Comparison of ENCODE assay signal across 8 mouse cellular contexts in genomic region chr17:5841943-5842273, GRCm38 (mm10). TPM values are rescaled to one million over a fixed set of nuclear protein-coding genes. Genes with fewer than 3 reads are reported as not detected.
DNase-seq lines count a peak whose midpoint lies in the region; ATAC-seq and TF ChIP-seq lines count a peak whose summit lies in the region.

No protein-coding gene starts in this region.

- 0 out of 2 replicates have a peak, but pooled peaks cover under 1% of the 10 kb centered on the region for H3K9me3 ChIP-seq in embryonic facial prominence, embryonic 10.5 days
- no peaks in the 10 kb centered on the region for H3K9me3 ChIP-seq in intestine, embryonic 15.5 days
- no peaks in the 10 kb centered on the region for H3K9me3 ChIP-seq in neural tube, embryonic 13.5 days

- no peak for ATAC-seq in intestine, embryonic 15.5 days
- no peak for ATAC-seq in neural tube, embryonic 13.5 days (ENCODE audit: low read depth)

- H3K27ac ChIP-seq in embryonic facial prominence, embryonic 10.5 days (replicated peaks): peak overlapping the region; percentile 100
- H3K27ac ChIP-seq in intestine, embryonic 15.5 days: peak overlapping the region; percentile 99
- peak overlapping the region; percentile 94 for H3K27ac ChIP-seq in neural tube, embryonic 13.5 days (replicated peaks)

- no peaks in the 10 kb centered on the region; the same call in 1 of the 2 replicates for H3K4me1 ChIP-seq in lung, adult 2 months (ENCODE audit: control insufficient read depth, insufficient read depth, low read length)
- peaks cover 62% of the 10 kb centered on the region for H3K4me1 ChIP-seq in embryonic facial prominence, embryonic 10.5 days
- H3K4me1 ChIP-seq in intestine, embryonic 15.5 days (replicated peaks): peaks cover 15% of the 10 kb centered on the region
- peaks cover 25% of the 10 kb centered on the region for H3K4me1 ChIP-seq in neural tube, embryonic 13.5 days (replicated peaks)

- peak overlapping the region; percentile 97 for H3K9ac ChIP-seq in intestine, embryonic 15.5 days
- peak overlapping the region; percentile 92 for H3K9ac ChIP-seq in neural tube, embryonic 13.5 days

- H3K4me2 ChIP-seq in intestine, embryonic 15.5 days (replicated peaks): peak overlapping the region; percentile 79
- H3K4me2 ChIP-seq in neural tube, embryonic 13.5 days: peak overlapping the region; percentile 71

- H3K36me3 ChIP-seq in embryonic facial prominence, embryonic 10.5 days (replicated peaks): no peaks in the 10 kb centered on the region
- no peaks in the 10 kb centered on the region for H3K36me3 ChIP-seq in intestine, embryonic 15.5 days
- H3K36me3 ChIP-seq in neural tube, embryonic 13.5 days: no peaks in the 10 kb centered on the region

- no peak for TF ChIP-seq CTCF in lung, adult 2 months (IDR thresholded peaks at IDR 0.05; ENCODE audit: insufficient read depth, low read length)

- TF ChIP-seq POLR2A in lung, adult 2 months (IDR thresholded peaks at IDR 0.05; ENCODE audit: borderline replicate concordance, extremely low read depth, low read depth, low read length): no peak

- no peaks in the 10 kb centered on the region for H3K27me3 ChIP-seq in embryonic facial prominence, embryonic 10.5 days (replicated peaks; ENCODE audit: low read depth, poor library complexity, severe bottlenecking)
- H3K27me3 ChIP-seq in intestine, embryonic 15.5 days (replicated peaks): no peaks in the 10 kb centered on the region
- H3K27me3 ChIP-seq in neural tube, embryonic 13.5 days: no peaks in the 10 kb centered on the region

- H3K4me3 ChIP-seq in lung, adult 2 months (replicated peaks; ENCODE audit: extremely low read depth, low read depth, low read length): peak overlapping the region; percentile 91
- H3K4me3 ChIP-seq in embryonic facial prominence, embryonic 10.5 days: peak overlapping the region; percentile 87
- H3K4me3 ChIP-seq in intestine, embryonic 15.5 days (replicated peaks): peak overlapping the region; percentile 94
- H3K4me3 ChIP-seq in neural tube, embryonic 13.5 days: peak overlapping the region; percentile 81

- no peak for DNase-seq in lung, adult 2 months
- DNase-seq in lung, postnatal 10 days: no peak
- no peak for DNase-seq in embryonic facial prominence, embryonic 10.5 days (ENCODE audit: low spot score)
- no peak for DNase-seq in right cerebral cortex, postnatal 4 days
- no peak for DNase-seq in retina, embryonic 14.5 days (ENCODE audit: low spot score)
- no peak for DNase-seq in spleen, adult 18-20 months

- WGBS in lung, adult 2 months: 1% methylated on average over 7 of the region's 7 CpGs
- 1% methylated on average over 7 of the region's 7 CpGs for WGBS in embryonic facial prominence, embryonic 10.5 days
- 1% methylated on average over 7 of the region's 7 CpGs for WGBS in intestine, embryonic 15.5 days
- 1% methylated on average over 7 of the region's 7 CpGs for WGBS in neural tube, embryonic 13.5 days

RNA-seq across cellular contexts. Expression of gene Snx9, which starts 0.8 kb away (rescaled TPM):
- polyA plus RNA-seq in lung, adult 2 months (2012; rRNA removed): 26.7 and 31.4 TPM in 2 replicates
- 16.3 and 19.5 TPM in 2 replicates for polyA plus RNA-seq in embryonic facial prominence, embryonic 10.5 days (2016; fragmentation: Nextera tagmentation; extraction: Ambion mirVana)
- 49.8 and 55.9 TPM in 2 replicates for polyA plus RNA-seq in intestine, embryonic 15.5 days (2015; fragmentation: Nextera tagmentation; extraction: Ambion mirVana)
- 9.5 and 10.8 TPM in 2 replicates for polyA plus RNA-seq in neural tube, embryonic 13.5 days (2015; fragmentation: Nextera tagmentation; extraction: Ambion mirVana)
